Mouse (Mus musculus): ENCODE measurements around the gene Men1.

DNA sequence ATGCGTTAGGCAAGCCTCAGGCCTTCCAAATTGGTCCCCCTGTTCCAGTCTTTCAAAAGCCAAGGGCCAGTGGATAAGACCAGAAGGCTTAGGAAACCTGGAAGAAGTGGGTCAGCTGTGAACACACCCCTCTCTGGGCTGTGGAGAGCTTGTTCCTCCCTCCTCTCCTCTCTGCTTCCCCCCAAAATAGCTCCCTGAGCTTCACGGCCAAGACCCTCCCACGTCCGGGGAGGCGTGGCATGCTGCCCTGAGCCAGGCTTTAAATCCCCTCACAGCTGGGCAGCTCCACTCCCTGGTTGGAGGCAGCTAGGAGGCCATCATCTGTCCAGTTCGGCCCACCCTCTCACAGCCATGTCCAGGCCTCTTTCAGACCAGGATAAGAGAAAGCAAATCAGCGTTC is 49.3 kb downstream of the Men1 start, which contains the start of gene Pygm:
- TF ChIP-seq CTCF (conservative IDR thresholded peaks at IDR 0.05; ENCODE audit: low read length) (no peak), POU5F1 (IDR thresholded peaks at IDR 0.05; ENCODE audit: borderline replicate concordance, low read length) (no peak), NANOG (IDR thresholded peaks at IDR 0.05; ENCODE audit: borderline replicate concordance, low read length) (no peak)

Measured in E14TG2a.4 (cell line).